Mouse (Mus musculus) olfactory bulb, adult 2 months (tissue): ENCODE data around the gene H2-DMb1.

Experiments
- CTCF ChIP-seq: fragments of 200-500 bp; IDR thresholded peaks from 2 replicates; pipeline ENCODE4 v1.5.1; 2012; ENCODE audit warnings: low read depth, mild to moderate bottlenecking, low read length, moderate library complexity; ENCODE audit not compliant: insufficient read depth
- POLR2A ChIP-seq: fragments of 200-500 bp; IDR thresholded peaks from 2 replicates; pipeline ENCODE4 v1.6.1; 2012; ENCODE audit warnings: mild to moderate bottlenecking, low read depth, low read length, moderate library complexity; ENCODE audit not compliant: insufficient read depth

- TF ChIP-seq CTCF (no peak), POLR2A (no peak)
These were observed 43.1 kb upstream of the H2-DMb1 start for GRCm38 (mm10) chr17:34109806-34110195.
